Mouse (Mus musculus): ENCODE results near the gene Ramp1.

The Ramp1 gene

DNA sequence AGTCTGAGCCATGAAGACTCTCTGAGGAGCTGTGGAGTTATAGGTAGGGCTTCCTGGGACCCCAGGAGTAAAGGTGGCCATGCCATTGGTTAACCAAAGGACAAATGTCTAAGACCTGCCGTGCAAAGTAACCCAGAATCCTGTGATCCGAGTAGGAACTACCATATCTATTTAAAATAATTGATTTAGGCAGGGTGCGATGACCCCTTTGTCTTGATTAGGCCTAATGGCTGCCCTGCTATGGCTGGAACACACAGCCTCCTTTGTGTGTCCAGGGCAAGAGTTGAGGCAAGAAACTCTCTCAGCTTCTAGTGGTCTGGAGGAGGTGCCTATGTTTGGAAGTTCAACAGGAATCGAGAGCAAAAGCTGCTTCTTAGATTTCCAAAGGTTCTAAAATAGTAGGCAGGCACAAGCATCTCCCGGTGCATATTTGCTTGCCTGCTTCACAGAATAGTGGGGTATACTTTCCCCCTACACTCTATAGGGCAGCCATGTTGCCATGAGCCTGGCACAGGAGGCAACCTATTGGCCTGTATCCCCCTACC is 24.7 kb downstream of the Ramp1 start:
- DNase-seq: no peak

- DNase-seq: no peak
Observed at GRCm38 (mm10) chr1:91205651-91206050, 26.0 kb downstream of the Ramp1 start.

DNA sequence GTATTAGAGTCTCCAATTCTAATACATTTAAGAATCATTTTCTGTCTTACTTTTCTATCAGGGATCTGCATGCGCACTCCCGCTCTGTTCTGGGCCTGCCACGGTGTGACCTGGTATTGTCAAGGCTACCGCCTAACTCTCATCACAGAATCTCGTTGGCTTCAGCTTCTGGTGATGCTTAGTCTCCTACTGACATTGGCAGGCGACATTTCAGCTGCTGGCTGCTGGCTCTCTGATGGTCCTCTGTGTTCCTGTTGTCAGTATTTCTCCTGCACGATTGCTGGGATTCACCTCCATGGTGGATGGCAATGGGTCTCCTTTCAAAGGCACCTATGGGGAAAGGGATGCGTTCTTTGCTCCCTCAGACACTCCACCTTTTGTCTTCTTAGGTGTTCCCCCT is 26.7 kb downstream of the Ramp1 start:
- DNase-seq: no peak

GRCm38 (mm10) chr1:91206873-91207272 is 27.3 kb downstream of the Ramp1 start:
- DNase-seq: no peak

DNA sequence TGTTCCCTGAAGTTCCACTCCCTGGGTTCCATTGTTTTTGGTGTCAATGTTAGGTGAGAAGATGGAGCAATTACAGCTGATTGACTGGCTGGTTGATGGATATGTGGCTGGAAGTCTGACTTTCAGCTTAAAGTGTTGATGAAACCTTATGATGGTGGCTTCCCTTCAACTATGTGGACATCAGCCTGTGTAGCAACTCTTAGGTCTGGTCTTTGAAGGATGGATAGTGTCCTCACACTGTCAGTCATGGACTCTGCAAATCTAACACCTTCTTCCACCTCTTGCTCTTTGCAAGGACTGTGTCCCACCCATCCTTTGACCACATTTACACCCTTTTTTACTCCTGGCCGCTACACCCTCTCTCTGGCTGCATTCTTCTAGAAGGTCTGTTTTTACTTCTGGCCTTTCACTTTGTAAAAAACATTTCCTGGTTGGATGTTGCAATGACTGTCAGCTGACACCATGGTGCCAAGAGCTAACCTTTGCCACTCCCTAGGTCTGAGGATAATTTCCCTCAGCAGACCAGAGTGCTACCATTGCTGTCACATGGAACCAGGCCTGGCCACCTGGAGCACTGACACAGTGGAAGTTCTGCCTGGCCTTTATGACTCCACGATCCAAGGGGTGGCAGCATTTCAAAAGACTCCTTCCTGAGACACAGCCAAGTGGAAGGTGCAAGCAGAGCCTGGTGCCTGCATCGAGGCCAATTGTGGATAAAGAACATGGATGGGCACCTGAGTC is 27.9 kb downstream of the Ramp1 start:
- no peak for DNase-seq

GRCm38 (mm10) chr1:91209343-91209742 is 29.7 kb downstream of the Ramp1 start:
- peak; percentile 31 for DNase-seq

GRCm38 (mm10) chr1:91209785-91210184 is 30.2 kb downstream of the Ramp1 start:
- peak; percentile 55 for DNase-seq

GRCm38 (mm10) chr1:91211099-91211498 is 31.5 kb downstream of the Ramp1 start:
- peak; percentile 12 for DNase-seq

DNA sequence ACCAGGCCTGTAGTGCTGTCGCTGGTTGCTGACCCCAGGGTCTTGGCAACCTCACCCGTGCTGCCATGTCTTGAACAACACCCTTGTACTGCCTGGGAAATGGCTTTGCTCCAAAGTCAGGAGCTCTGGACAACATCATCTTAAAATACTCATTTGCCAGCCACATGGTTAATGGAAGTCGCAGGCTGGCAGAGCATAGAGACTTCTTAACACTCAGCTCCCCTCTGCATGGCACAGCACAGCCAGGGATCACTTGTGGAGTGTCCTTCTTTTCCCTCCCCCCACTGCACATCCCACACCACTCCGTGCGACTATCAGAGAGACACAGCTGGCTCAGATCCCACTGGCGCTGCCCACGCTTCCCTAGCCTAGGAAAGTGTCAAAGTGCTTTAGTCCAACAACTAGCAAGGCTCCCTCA is 32.0 kb downstream of the Ramp1 start:
- DNase-seq: no peak

DNA sequence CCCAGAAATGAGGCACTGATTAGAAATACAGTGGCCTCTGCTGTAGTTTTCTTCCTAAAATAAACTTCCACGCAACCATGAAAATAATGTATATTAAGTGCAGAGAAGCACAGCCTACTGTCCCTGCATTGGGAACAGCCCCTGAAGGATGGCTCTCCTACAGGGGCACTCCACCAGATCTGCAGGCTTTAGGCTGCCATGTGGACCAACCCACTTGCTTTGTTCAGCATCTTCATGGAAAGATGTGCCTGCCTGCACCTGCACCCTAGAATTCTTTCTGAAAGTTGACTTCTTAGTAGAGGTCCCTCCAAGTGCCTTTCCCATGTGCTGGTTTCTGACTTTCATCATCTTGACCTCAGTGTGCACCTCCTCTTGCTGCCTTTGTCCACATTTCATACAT is 35.6 kb downstream of the Ramp1 start:
- DNase-seq: no peak

DNA sequence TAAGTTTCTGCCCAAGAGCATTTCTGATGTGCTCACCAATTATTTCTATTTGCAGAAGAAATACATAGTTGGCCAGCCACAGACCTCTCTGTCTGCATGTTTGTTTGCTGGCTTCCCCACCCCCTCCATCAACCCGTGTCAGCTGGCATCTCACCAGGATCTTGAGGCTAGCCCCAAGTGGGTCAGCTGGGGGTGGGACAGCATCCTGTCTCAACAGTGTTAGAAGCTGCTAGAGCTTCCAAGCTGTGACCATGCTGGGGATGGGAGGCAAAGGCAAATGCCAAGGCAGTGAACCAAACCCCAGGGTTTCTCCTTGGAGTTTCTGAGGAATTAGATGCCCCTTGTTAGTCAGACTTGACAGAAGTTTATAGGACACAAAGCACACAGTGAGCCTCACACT is 36.4 kb downstream of the Ramp1 start:
- DNase-seq: peak; percentile 30

DNA sequence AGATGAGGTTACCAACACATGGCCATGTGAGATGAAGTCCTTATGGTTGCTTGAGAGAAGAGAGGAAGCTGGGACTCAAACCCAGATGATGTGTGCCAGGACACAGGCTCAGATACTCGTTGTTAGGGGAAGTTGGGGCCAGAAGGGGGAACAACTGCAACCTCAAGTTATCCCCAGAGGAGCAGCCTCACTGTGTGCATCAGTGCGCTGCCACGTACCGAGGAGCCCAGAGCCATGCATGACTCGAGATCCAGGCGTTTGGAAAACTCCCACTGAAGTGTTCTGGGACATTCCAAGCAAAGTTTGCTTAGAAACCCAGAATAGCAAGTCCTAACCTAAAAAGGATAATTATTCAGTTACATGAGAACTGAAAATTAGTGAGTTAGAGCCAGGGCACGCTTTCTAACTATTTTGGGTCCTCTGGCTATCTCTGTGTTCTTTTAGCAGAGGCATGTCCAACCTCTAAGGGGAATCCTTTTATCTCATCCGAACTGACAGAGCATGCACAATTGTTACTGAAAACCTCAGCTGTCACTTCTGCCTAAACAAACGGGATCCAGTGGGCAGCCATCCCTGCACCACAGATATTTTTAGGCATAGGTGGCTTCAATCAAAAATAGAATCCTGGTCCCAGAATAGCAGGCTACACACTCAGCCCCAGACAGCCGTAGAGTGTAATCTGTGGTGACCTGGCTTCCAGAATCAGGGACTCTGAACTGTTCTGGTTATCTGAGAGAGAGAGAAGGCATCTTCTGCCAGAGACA is 37.1 kb downstream of the Ramp1 start:
- DNase-seq: no peak

DNA sequence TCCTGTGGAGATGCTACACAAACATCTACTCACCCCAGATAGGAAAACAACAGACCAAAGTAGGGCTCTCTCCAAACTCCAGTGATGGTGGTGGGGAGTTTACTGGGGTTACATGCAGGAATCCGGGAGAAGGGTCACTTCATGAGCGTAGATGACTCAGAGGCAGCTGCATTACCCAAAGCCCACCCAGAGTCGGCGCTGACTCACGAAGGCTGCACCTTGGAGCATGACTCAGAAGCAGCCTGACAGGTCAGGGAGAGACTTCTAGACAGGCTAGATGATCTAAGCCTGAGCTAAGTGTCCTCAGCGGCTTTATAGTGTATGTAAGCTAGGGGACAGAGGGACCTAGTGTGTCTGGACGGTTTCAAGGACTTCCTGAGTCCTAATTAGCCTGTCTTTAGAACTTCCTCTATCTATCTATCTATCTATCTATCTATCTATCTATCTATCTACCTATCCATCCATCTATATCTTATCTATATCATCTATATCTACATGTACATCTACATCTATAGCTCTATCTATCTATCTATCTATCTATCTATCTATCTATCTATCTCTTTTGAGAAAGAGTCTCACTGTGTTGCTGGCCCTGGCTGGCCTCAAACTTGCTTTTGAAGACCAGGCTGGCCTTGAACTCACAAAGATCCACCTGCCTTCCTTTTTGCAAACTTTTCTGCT is 40.2 kb downstream of the Ramp1 start:
- no peak for DNase-seq

DNA sequence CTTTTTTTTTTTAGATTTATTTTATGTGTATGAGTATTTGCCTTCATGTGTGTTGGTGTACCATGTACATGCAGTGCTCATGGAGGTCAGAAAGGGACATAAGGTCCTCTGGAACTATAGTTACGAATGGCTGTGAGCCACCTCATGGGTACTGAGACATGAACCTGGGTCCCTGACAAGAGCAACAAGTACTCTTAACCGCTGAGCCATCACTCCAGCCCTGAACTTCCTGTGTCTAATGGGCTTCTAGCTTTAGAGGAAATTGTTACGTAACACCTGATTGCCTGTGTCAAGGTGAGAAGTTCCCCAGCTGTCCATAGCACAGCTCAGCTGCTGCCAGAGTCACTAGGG is 40.7 kb downstream of the Ramp1 start:
- no peak for DNase-seq

DNA sequence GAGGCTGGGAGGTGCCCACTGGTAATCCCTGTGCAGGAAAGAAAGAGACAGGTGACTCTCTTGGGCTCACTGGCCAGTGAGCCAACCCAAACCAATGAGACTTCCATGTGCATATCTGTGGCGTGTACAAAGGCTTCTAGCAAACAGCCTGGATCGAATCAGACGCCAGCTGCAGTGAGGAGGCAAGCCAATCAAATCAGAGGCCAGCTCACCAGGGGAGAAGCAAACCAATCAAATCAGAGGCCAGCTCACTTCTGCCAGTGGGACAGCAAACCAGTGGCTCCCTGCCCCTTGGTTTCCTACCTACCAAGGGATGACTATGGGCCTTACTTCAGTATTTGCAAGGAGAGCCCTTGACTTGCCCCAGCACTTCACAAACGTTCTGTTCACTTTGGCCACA is 46.9 kb downstream of the Ramp1 start:
- DNase-seq: no peak

- no peak for DNase-seq
Observed at GRCm38 (mm10) chr1:91227381-91228054, 47.9 kb downstream of the Ramp1 start.

GRCm38 (mm10) chr1:91231142-91231541 is 51.5 kb downstream of the Ramp1 start:
- no peak for DNase-seq

DNA sequence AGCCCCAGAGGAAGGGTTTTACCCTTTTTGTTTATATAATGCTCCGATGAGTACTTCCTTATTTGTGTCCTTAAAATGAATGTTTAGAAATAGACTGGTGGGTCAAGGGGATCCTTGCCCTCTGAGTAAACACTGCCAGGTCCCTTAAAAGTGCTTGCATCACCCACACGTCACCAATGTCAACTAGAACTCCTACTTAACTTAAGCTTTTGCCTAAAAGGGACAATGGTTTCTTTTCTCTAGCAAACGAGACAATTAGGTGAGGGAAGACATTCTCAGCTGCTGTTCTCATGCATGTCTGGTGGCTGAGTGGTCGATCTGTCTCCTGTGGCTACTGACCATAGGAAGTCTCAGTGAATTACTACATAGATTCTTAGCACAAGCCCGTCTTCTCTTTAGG is 52.3 kb downstream of the Ramp1 start:
- no peak for DNase-seq

- DNase-seq: no peak
Observed at GRCm38 (mm10) chr1:91235395-91235794, 55.8 kb downstream of the Ramp1 start.

DNA sequence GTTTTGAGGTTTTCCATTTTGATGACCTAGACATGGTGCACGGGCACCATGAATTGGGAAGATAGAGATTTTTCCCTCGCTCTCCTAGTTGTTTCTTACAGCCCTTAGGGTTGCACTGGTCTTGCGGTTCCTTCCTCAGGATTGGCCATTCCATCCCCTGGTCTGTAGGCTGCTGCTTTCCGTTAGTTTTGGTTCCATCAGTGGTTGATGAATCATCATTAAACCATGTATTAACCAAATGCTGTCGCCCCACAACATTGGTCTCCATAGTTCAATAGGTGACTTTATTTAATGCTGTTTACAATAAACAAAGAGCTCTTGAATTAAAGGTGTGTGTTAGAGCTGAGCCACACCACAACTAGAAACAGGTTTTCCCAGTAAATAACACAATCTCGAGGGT is 58.1 kb downstream of the Ramp1 start:
- DNase-seq: no peak

GRCm38 (mm10) chr1:91239112-91239511 is 59.5 kb downstream of the Ramp1 start:
- DNase-seq: no peak

DNA sequence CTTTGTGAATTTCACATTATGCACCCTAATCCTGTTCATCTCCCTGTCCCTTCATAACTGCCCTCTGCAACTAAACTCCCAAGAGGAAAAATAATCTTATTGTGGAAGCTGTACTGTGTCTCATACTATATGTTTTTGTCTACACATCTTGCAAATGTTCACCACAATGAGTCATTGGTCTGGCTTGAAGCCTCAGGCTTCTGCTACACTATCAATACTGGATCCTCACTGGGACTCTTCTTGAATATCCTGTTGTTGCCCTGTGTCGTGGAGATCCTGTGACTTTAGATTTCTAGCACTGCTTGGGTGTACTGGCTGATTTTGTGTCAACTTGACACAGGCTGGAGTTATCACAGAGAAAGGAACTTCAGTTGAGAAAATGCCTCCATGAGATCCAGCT is 60.2 kb downstream of the Ramp1 start:
- DNase-seq: no peak

GRCm38 (mm10) chr1:91240685-91241084 is 61.1 kb downstream of the Ramp1 start:
- no peak for DNase-seq

All from cerebellum, adult 11-12 months (tissue).